Mouse (Mus musculus): ENCODE measurements around the gene Smyd1. TPM values are rescaled to one million over a fixed set of nuclear protein-coding genes. Genes with fewer than 3 reads are reported as not detected.
A peak's percentile ranks its signal among the peaks of the same experiment; 100 is the strongest.

Smyd1 gene
- total and polyA plus RNA-seq, 2 experiments from 2014 or later = 0.57 to 1.5 TPM

DNA sequence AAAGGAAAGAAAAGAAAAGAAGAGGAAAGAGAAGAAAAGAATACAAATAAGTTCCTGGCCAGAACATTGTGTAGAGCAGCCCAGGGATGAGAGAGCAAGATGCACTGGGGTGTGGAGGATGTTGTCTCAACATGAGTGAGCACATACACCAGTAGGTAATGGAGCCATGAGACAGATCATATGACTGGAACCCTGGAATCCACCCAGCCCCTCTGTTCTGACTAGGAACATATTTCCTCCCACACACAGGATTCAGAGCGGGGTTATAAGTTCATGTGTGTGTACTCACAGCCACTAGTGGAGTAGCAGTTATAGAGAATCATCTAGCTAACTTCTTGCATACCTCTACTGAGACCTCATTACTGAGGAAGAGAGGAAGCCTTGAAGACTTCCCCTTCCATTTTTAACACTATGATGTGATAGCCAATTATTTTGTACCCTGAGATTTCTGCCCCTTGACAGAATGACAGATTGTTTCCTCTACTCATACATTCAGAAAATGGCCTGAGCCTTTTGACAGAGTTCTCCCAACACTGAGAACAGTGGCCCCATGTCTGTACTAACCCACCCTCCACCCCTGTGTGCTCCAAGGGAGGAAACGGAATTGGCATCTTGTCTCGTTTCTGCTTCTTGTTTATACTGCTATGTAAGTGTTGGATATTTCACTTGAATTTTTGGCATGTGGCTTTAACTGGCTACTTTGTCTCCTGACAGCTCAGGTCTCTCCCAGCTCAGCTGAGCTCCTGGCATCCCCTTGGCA lies 97.7 kb downstream of the Smyd1 start:
- TF ChIP-seq CTCF (IDR thresholded peaks at IDR 0.05; ENCODE audit: low read depth) = no peak

DNA sequence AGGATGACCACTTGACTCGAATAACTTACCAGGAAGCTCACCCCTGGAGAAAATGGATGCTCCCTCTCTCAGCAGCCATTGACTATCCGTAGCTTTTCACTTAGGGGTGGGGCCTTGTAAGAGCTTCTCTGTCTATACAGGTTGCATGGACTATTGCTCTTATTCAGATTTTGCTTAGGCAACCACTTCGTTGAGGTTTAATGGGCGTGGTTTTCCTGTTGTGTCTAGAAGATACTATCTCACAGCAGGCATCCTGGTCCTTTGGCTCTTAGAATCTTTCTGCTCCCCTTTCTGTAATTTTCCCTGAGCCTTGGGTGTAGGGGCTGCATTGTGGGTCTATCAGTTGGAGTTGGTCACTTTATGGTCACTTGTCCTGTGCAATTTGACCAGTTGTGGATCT lies 100.5 kb downstream of the Smyd1 start:
- WGBS = 83% methylated on average over 4 of the region's 4 CpGs
- H3K27me3 ChIP-seq (ENCODE audit: insufficient read depth, low read length) = no peaks in the 10 kb centered on the region
- no peak overlapping the region for H3K9ac ChIP-seq
- no peak overlapping the region for H3K27ac ChIP-seq (ENCODE audit: low read depth, low read length)
- no peak for TF ChIP-seq CTCF (IDR thresholded peaks at IDR 0.05; ENCODE audit: low read depth)
- no peaks in the 10 kb centered on the region for H3K36me3 ChIP-seq (ENCODE audit: insufficient read depth)
- H3K9me3 ChIP-seq (ENCODE audit: low read length) = no peaks in the 10 kb centered on the region
- H3K4me1 ChIP-seq (ENCODE audit: insufficient read depth) = no peaks in the 10 kb centered on the region
- DNase-seq (no peak), ATAC-seq (no peak)
- no peak overlapping the region for H3K4me3 ChIP-seq (ENCODE audit: low read depth, low read length)
- H3K4me2 ChIP-seq (ENCODE audit: low read depth) = no peak overlapping the region

More for the DNA sequence above, 97.7 kb downstream of the Smyd1 start:
- no peak overlapping the region for H3K4me3 ChIP-seq (ENCODE audit: low read depth, low read length)
- H3K4me2 ChIP-seq (ENCODE audit: low read depth) = no peak overlapping the region
- DNase-seq (no peak), ATAC-seq (no peak)
- no peak overlapping the region for H3K27ac ChIP-seq (ENCODE audit: low read depth, low read length)
- no peaks in the 10 kb centered on the region for H3K4me1 ChIP-seq (ENCODE audit: insufficient read depth)
- H3K27me3 ChIP-seq (ENCODE audit: insufficient read depth, low read length) = no peaks in the 10 kb centered on the region
- H3K9ac ChIP-seq = no peak overlapping the region
- no peaks in the 10 kb centered on the region for H3K9me3 ChIP-seq (ENCODE audit: low read length)
- WGBS = 79% methylated on average over 3 of the region's 3 CpGs
- no peaks in the 10 kb centered on the region for H3K36me3 ChIP-seq (ENCODE audit: insufficient read depth)

DNA sequence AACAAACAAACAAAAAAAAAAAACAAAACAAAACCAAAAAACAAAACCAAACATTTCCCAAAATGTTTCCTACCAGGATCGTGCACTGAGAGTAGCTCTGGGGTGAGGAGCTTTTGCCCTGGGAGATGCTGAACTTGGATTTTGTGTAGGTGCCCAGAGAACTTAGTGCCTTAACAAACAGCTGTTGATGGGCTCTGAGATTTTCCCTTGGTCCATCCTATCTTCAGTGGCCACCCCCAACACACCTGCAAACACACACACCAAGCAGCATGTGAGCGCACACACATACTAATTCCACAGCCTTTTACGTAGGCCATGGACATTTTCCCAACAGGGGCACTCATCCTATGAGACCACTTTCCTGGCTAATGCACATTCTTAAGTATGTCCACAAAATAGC lies 109.6 kb downstream of the Smyd1 start:
- Histone ChIP-seq H3K4me3 (ENCODE audit: low read depth, low read length) (no peak overlapping the region), H3K4me1 (ENCODE audit: insufficient read depth) (no peaks in the 10 kb centered on the region), H3K9ac (no peak overlapping the region), H3K4me2 (ENCODE audit: low read depth) (no peak overlapping the region), H3K27ac (ENCODE audit: low read depth, low read length) (no peak overlapping the region), H3K9me3 (ENCODE audit: low read length) (no peaks in the 10 kb centered on the region), H3K27me3 (ENCODE audit: insufficient read depth, low read length) (no peaks in the 10 kb centered on the region), H3K36me3 (ENCODE audit: insufficient read depth) (no peaks in the 10 kb centered on the region)
- DNase-seq (no peak), ATAC-seq (no peak)
- no peak for TF ChIP-seq CTCF (IDR thresholded peaks at IDR 0.05; ENCODE audit: low read depth)
- WGBS = 97% methylated on average over 3 of the region's 3 CpGs

DNA sequence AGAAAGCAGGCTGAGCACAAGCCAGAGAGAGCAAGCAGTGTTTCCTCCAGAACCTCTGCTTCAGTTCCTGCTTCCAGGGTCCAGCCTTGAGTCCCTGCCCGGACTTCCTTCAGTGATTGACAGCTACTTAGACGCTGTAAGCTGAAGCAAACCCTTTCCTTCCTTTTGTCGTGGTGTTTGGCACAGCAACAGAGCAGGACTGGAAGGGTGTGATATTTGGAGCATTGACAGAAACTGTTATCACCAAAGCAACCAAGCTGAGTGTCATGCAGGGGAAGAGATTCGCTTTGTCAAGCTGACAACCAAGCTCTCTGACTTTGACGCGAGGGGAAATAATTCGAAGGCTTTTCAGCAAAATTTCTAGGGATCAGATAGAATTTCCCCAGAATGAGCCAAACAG lies 110.1 kb downstream of the Smyd1 start:
- WGBS = 43% methylated on average over 7 of the region's 7 CpGs
- Histone ChIP-seq H3K27me3 (ENCODE audit: insufficient read depth, low read length) (no peaks in the 10 kb centered on the region), H3K4me2 (ENCODE audit: low read depth) (no peak overlapping the region), H3K36me3 (ENCODE audit: insufficient read depth) (no peaks in the 10 kb centered on the region), H3K9ac (no peak overlapping the region), H3K4me3 (ENCODE audit: low read depth, low read length) (no peak overlapping the region), H3K4me1 (ENCODE audit: insufficient read depth) (no peaks in the 10 kb centered on the region), H3K9me3 (ENCODE audit: low read length) (no peaks in the 10 kb centered on the region), H3K27ac (ENCODE audit: low read depth, low read length) (no peak overlapping the region)
- no peak for TF ChIP-seq CTCF (IDR thresholded peaks at IDR 0.05; ENCODE audit: low read depth)
- no peak for DNase-seq
- peak; percentile 45; the same call in 1 of the 2 replicates for ATAC-seq

DNA sequence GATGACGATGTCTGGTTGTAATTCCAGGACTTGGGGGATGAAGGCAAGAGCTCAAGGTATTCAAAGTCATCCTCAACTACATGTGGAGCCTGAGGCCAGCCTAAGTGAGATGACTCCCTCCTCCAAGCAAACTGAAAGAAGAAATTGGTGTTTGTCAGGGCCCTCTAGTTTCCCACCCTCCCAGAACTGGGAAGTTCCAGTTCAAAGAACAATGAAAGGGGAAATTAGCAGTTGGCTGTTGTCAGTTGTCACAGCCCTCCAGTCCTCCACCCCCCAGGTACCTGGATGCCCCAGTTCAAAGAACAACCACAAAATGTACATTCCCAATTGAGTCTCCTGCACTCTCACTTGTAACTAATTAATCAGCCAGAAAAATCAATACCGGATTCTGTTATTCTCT lies 113.3 kb downstream of the Smyd1 start:
- no peak overlapping the region for H3K4me3 ChIP-seq (ENCODE audit: low read depth, low read length)
- H3K4me1 ChIP-seq (ENCODE audit: insufficient read depth) = no peaks in the 10 kb centered on the region
- H3K36me3 ChIP-seq (ENCODE audit: insufficient read depth) = no peaks in the 10 kb centered on the region
- ATAC-seq = no peak
- no peak overlapping the region for H3K9ac ChIP-seq
- no peak overlapping the region for H3K27ac ChIP-seq (ENCODE audit: low read depth, low read length)
- no peak overlapping the region for H3K4me2 ChIP-seq (ENCODE audit: low read depth)
- no peak for TF ChIP-seq CTCF (IDR thresholded peaks at IDR 0.05; ENCODE audit: low read depth)
- DNase-seq = no peak
- H3K9me3 ChIP-seq (ENCODE audit: low read length) = no peaks in the 10 kb centered on the region
- H3K27me3 ChIP-seq (ENCODE audit: insufficient read depth, low read length) = no peaks in the 10 kb centered on the region
- 82% methylated on average over 2 of the region's 2 CpGs for WGBS

DNA sequence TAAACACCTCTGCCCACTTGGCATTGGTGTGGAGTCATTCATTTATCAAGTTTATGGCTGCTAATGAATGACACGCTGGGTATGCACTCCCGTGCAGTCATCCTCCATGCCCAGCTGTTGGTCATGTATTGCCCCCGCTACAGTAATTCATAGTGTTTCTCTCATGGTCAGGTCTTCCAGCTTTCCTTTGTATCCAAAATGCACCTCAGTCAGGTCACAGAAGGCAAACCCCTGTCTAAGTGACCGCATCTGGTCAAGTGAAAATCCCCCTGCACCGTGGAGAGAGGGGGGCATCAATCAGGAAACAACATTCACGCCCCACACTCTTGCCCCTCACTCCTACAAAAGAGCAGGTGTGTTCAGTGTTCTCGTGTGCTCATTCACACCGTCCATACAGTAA lies 117.9 kb downstream of the Smyd1 start:
- no peaks in the 10 kb centered on the region for H3K9me3 ChIP-seq (ENCODE audit: low read length)
- no peak for TF ChIP-seq CTCF (IDR thresholded peaks at IDR 0.05; ENCODE audit: low read depth)
- no peak overlapping the region for H3K27ac ChIP-seq (ENCODE audit: low read depth, low read length)
- no peak overlapping the region for H3K9ac ChIP-seq
- H3K4me3 ChIP-seq (ENCODE audit: low read depth, low read length) = no peak overlapping the region
- DNase-seq = no peak
- no peaks in the 10 kb centered on the region for H3K27me3 ChIP-seq (ENCODE audit: insufficient read depth, low read length)
- no peaks in the 10 kb centered on the region for H3K4me1 ChIP-seq (ENCODE audit: insufficient read depth)
- no peak overlapping the region for H3K4me2 ChIP-seq (ENCODE audit: low read depth)
- H3K36me3 ChIP-seq (ENCODE audit: insufficient read depth) = no peaks in the 10 kb centered on the region
- ATAC-seq = no peak
- 92% methylated on average over 8 of the region's 8 CpGs for WGBS

DNA sequence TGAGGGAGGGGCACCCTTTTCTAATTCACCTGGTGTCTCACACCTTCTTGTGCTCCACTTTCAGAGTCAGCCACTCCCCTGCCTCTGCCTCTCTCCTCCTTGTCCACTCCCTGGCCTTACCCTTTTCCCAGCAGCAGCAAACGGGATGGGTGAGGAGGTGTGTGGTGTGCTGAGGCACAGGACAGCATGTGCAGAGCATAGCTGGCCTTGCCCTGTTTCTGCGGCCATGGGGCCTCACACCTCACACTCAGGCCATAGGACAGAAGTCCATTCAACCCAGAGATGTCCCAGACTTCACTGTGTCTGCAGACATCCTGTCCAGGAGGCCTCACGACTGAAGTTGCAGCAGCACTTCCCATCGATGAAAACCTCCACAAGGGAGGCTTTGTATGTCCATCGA lies 118.4 kb downstream of the Smyd1 start:
- Histone ChIP-seq H3K36me3 (ENCODE audit: insufficient read depth) (no peaks in the 10 kb centered on the region), H3K9ac (no peak overlapping the region), H3K27ac (ENCODE audit: low read depth, low read length) (no peak overlapping the region), H3K4me2 (ENCODE audit: low read depth) (no peak overlapping the region), H3K4me1 (ENCODE audit: insufficient read depth) (no peaks in the 10 kb centered on the region), H3K4me3 (ENCODE audit: low read depth, low read length) (no peak overlapping the region), H3K27me3 (ENCODE audit: insufficient read depth, low read length) (no peaks in the 10 kb centered on the region), H3K9me3 (ENCODE audit: low read length) (no peaks in the 10 kb centered on the region)
- no peak for ATAC-seq
- TF ChIP-seq CTCF (IDR thresholded peaks at IDR 0.05; ENCODE audit: low read depth) = no peak
- WGBS = 87% methylated on average over 5 of the region's 5 CpGs
- no peak for DNase-seq

Measured in forebrain, postnatal 0 days (tissue).